Mouse (Mus musculus) ES-CJ7 (cell line): ENCODE data around the gene Fam120a.
A peak's percentile ranks its signal among the peaks of the same experiment; 100 is the strongest.

ENCODE experiments used
- DNase-seq: peaks from one replicate; pipeline ENCODE4 v3.0.0; 2011; ENCODE audit warnings: low read depth, low spot score

The Fam120a gene

GRCm38 (mm10) chr13:48966851-48967821 is 681 bp downstream of the Fam120a start:
- DNase-seq: no peak

- peak; percentile 78 for DNase-seq
Observed at GRCm38 (mm10) chr13:48965559-48966525, 2.0 kb downstream of the Fam120a start.

- DNase-seq: no peak
Observed at GRCm38 (mm10) chr13:48964850-48965249, 3.0 kb downstream of the Fam120a start.

GRCm38 (mm10) chr13:48963111-48963510 is 4.7 kb downstream of the Fam120a start:
- DNase-seq: no peak

- DNase-seq: no peak
Observed at GRCm38 (mm10) chr13:48962519-48962918, 5.3 kb downstream of the Fam120a start.

GRCm38 (mm10) chr13:48958608-48959007 is 9.2 kb downstream of the Fam120a start:
- peak; percentile 36 for DNase-seq

- DNase-seq: peak; percentile 46
Observed at GRCm38 (mm10) chr13:48954825-48955224, 13.0 kb downstream of the Fam120a start.

- peak; percentile 37 for DNase-seq
Observed at GRCm38 (mm10) chr13:48950600-48951241, 17.1 kb downstream of the Fam120a start.

- no peak for DNase-seq
Observed at GRCm38 (mm10) chr13:48948951-48949350, 18.9 kb downstream of the Fam120a start.

- DNase-seq: no peak
Observed at GRCm38 (mm10) chr13:48944571-48944970, 23.2 kb downstream of the Fam120a start.

GRCm38 (mm10) chr13:48942471-48942870 is 25.3 kb downstream of the Fam120a start:
- no peak for DNase-seq

GRCm38 (mm10) chr13:48941773-48942172 is 26.0 kb downstream of the Fam120a start:
- no peak for DNase-seq

- DNase-seq: no peak
Observed at GRCm38 (mm10) chr13:48934597-48934996, 33.2 kb downstream of the Fam120a start.

GRCm38 (mm10) chr13:48932692-48933091 is 35.1 kb downstream of the Fam120a start:
- no peak for DNase-seq

GRCm38 (mm10) chr13:48931687-48932086 is 36.1 kb downstream of the Fam120a start:
- no peak for DNase-seq

- no peak for DNase-seq
Observed at GRCm38 (mm10) chr13:48931232-48931631, 36.6 kb downstream of the Fam120a start.

- DNase-seq: no peak
Observed at GRCm38 (mm10) chr13:48929535-48930110, 38.2 kb downstream of the Fam120a start.

GRCm38 (mm10) chr13:48927609-48928008 is 40.2 kb downstream of the Fam120a start:
- DNase-seq: no peak

GRCm38 (mm10) chr13:48922712-48923111 is 45.1 kb downstream of the Fam120a start:
- no peak for DNase-seq

GRCm38 (mm10) chr13:48921256-48921655 is 46.6 kb downstream of the Fam120a start:
- DNase-seq: no peak

- DNase-seq: no peak
Observed at GRCm38 (mm10) chr13:48919756-48920415, 47.9 kb downstream of the Fam120a start.
